Mouse (Mus musculus) cortical plate, adult 2 months (tissue): Measurements from ENCODE around the gene Gpc5. TPM values are rescaled to one million over a fixed set of nuclear protein-coding genes. Genes with fewer than 3 reads are reported as not detected.

Experiments used
- H3K27ac ChIP-seq: fragments of 200-500 bp; 2 replicates; pipeline ENCODE4 v1.5.1; 2012; ENCODE audit warnings: low read length, control low read depth, inconsistent platforms; ENCODE audit not compliant: insufficient read depth
- H3K4me1 ChIP-seq: fragments of 200-500 bp; 2 replicates; pipeline ENCODE4 v1.6.1; 2011; ENCODE audit warnings: low read length; ENCODE audit not compliant: control insufficient read depth, insufficient read depth
- H3K4me3 ChIP-seq: fragments of 200-500 bp; 2 replicates; pipeline ENCODE4 v1.5.1; 2011; ENCODE audit warnings: mild to moderate bottlenecking, low read length, control low read depth; ENCODE audit not compliant: insufficient read depth
- CTCF ChIP-seq: fragments of 200-500 bp; IDR thresholded peaks from 2 replicates; pipeline ENCODE4 v1.5.1; 2011; ENCODE audit warnings: mild to moderate bottlenecking, control low read depth, low read length; ENCODE audit not compliant: insufficient read depth; ENCODE audit errors: extremely low read depth
- POLR2A ChIP-seq: fragments of 200-500 bp; IDR thresholded peaks from 2 replicates; pipeline ENCODE4 v1.6.1; 2011; ENCODE audit warnings: mild to moderate bottlenecking, low read length, control low read depth; ENCODE audit not compliant: insufficient read depth; ENCODE audit errors: extremely low read depth
- polyA plus RNA-seq: library from polyadenylated mRNA; depleted of rRNA; stranded (reverse); fragments of >200 nt; gene quantifications from 2 replicates; pipeline ENCODE4 v1.2.3, GENCODE M21; 2012

Gpc5 gene
- polyA plus RNA-seq, 1 experiment, result 49.6 TPM

- Histone ChIP-seq H3K27ac (no peak overlapping the region), H3K4me1 (no peaks in the 10 kb centered on the region), H3K4me3 (no peak overlapping the region)
- TF ChIP-seq CTCF (no peak), POLR2A (no peak)
Observed at GRCm38 (mm10) chr14:116186981-116187380, 1095.0 kb downstream of the Gpc5 start.

GRCm38 (mm10) chr14:116206977-116207376 is 1115.0 kb downstream of the Gpc5 start:
- Histone ChIP-seq H3K27ac (no peak overlapping the region), H3K4me1 (no peaks in the 10 kb centered on the region), H3K4me3 (no peak overlapping the region)
- TF ChIP-seq CTCF (peak; percentile 51), POLR2A (no peak)

GRCm38 (mm10) chr14:116208581-116208980 is 1116.6 kb downstream of the Gpc5 start:
- TF ChIP-seq POLR2A (no peak), CTCF (no peak)
- Histone ChIP-seq H3K4me1 (no peaks in the 10 kb centered on the region), H3K4me3 (no peak overlapping the region), H3K27ac (no peak overlapping the region)

GRCm38 (mm10) chr14:116209045-116209444 is 1117.0 kb downstream of the Gpc5 start:
- Histone ChIP-seq H3K4me1 (no peaks in the 10 kb centered on the region), H3K27ac (no peak overlapping the region), H3K4me3 (no peak overlapping the region)
- TF ChIP-seq CTCF (no peak), POLR2A (no peak)

- Histone ChIP-seq H3K4me3 (no peak overlapping the region), H3K27ac (no peak overlapping the region), H3K4me1 (no peaks in the 10 kb centered on the region)
- TF ChIP-seq CTCF (no peak), POLR2A (no peak)
Observed at GRCm38 (mm10) chr14:116210304-116210703, 1118.3 kb downstream of the Gpc5 start.

GRCm38 (mm10) chr14:116212029-116212428 is 1120.0 kb downstream of the Gpc5 start:
- no peak for TF ChIP-seq POLR2A
- no peak for TF ChIP-seq CTCF
- Histone ChIP-seq H3K4me1 (no peaks in the 10 kb centered on the region), H3K27ac (no peak overlapping the region), H3K4me3 (no peak overlapping the region)

GRCm38 (mm10) chr14:116258126-116258525 is 1166.1 kb downstream of the Gpc5 start:
- H3K4me3 ChIP-seq, result no peak overlapping the region
- H3K27ac ChIP-seq, result no peak overlapping the region
- TF ChIP-seq CTCF, result no peak
- TF ChIP-seq POLR2A, result no peak
- no peaks in the 10 kb centered on the region for H3K4me1 ChIP-seq

- Histone ChIP-seq H3K27ac (no peak overlapping the region), H3K4me1 (no peaks in the 10 kb centered on the region), H3K4me3 (no peak overlapping the region)
- no peak for TF ChIP-seq POLR2A
Observed at GRCm38 (mm10) chr14:116308541-116308940, 1216.5 kb downstream of the Gpc5 start.

GRCm38 (mm10) chr14:116317491-116317890 is 1225.5 kb downstream of the Gpc5 start:
- TF ChIP-seq POLR2A (no peak), CTCF (no peak)

GRCm38 (mm10) chr14:116336182-116336581 is 1244.2 kb downstream of the Gpc5 start:
- H3K27ac ChIP-seq, result no peak overlapping the region
- TF ChIP-seq POLR2A (no peak), CTCF (no peak)
- no peak overlapping the region for H3K4me3 ChIP-seq
- no peaks in the 10 kb centered on the region for H3K4me1 ChIP-seq

More at GRCm38 (mm10) chr14:116317491-116317890, 1225.5 kb downstream of the Gpc5 start:
- no peaks in the 10 kb centered on the region for H3K4me1 ChIP-seq
- no peak overlapping the region for H3K4me3 ChIP-seq
- H3K27ac ChIP-seq, result no peak overlapping the region
